Mouse (Mus musculus) ES-Bruce4 (cell line): ENCODE measurements around the gene Schip1.

Experiments
- EP300 ChIP-seq: IDR thresholded peaks from 2 replicates; pipeline ENCODE4 v1.6.1; 2011; ENCODE audit warnings: low read depth, low read length; ENCODE audit not compliant: insufficient read depth
- POLR2A ChIP-seq: IDR thresholded peaks from one replicate; pipeline ENCODE4 v1.8.1; 2011; ENCODE audit warnings: low read length; ENCODE audit not compliant: insufficient read depth

- no peak for TF ChIP-seq EP300
- TF ChIP-seq POLR2A, result no peak
Observed at GRCm38 (mm10) chr3:68511744-68512143, 447.1 kb downstream of the Schip1 start.
